ENCODE assay signal across 13 mouse cellular contexts in the genomic region with DNA sequence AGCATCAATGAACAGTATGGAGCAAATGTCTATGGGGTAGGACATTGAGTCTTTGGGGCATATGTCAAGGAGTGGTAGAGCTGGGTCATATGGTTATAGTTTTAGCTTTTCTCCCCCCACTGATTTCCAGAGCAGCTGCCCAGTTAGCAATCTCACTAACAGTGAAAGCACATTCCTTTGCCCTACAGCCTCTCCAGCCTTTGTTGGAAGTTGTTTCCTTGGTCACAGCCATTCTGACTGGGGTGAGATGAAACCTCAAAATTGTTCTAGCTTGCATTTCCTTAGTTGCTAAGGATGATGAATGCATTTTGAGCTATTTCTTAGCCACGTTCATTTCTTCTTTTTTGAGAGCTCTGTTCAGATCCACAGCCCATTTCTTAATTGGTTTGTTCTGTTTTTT.
"Had no signal": no experiment of that assay in that cellular context is flagged by ENCODE, and none has a peak within 500 bp of the region (broad histone marks: within the 10 kb centered on the region; RNA-seq: fewer than 3 reads in every experiment).

No protein-coding gene starts in this region.

- H3K4me1 ChIP-seq: intestine, embryonic 15.5 days; neural tube, embryonic 12.5 days had no signal

- H3K36me3 ChIP-seq: intestine, embryonic 15.5 days; midbrain, embryonic 10.5 days; neural tube, embryonic 12.5 days had no signal

- ATAC-seq: intestine, embryonic 15.5 days; lung, postnatal 0 days had no signal

- H3K9ac ChIP-seq: intestine, embryonic 15.5 days; liver, embryonic 14.5 days; neural tube, embryonic 12.5 days had no signal

- H3K9me3 ChIP-seq: intestine, embryonic 15.5 days; midbrain, embryonic 10.5 days; neural tube, embryonic 12.5 days had no signal

- DNase-seq: kidney, adult 8-10 months; kidney, postnatal 10 days; kidney, postnatal 4 days; lung, adult 18-20 months; lung, postnatal 36 days; midbrain, embryonic 14.5 days had no signal

- H3K27ac ChIP-seq: intestine, embryonic 15.5 days; layer of hippocampus, adult 2 months; liver, embryonic 14.5 days; midbrain, embryonic 10.5 days; neural tube, embryonic 12.5 days; stomach, postnatal 0 days had no signal

- H3K4me3 ChIP-seq: intestine, embryonic 15.5 days; layer of hippocampus, adult 2 months; midbrain, embryonic 10.5 days; neural tube, embryonic 12.5 days had no signal

- H3K4me2 ChIP-seq: intestine, embryonic 15.5 days; neural tube, embryonic 12.5 days had no signal

- H3K27me3 ChIP-seq: intestine, embryonic 15.5 days; neural tube, embryonic 12.5 days had no signal
